Comparison of ENCODE assay signal across 9 mouse cellular contexts in genomic region chr8:117600839-117601238, GRCm38 (mm10).
DNase-seq lines count a peak whose midpoint lies in the region; ATAC-seq and TF ChIP-seq lines count a peak whose summit lies in the region.
"Had no signal": no experiment of that assay in that cellular context is flagged by ENCODE, and none has a peak within 500 bp of the region (broad histone marks: within the 10 kb centered on the region; RNA-seq: fewer than 3 reads in every experiment).

No protein-coding gene starts in this region.

- TF ChIP-seq POLR2A in cortical plate, adult 2 months (IDR thresholded peaks at IDR 0.05; ENCODE audit: extremely low read depth, insufficient read depth, low read length), result no peak

- H3K9me3 ChIP-seq in forebrain, embryonic 14.5 days (replicated peaks; ENCODE audit: control insufficient read depth, low read length), result no peaks in the 10 kb centered on the region
- H3K9me3 ChIP-seq in forebrain, embryonic 16.5 days (ENCODE audit: control insufficient read depth, low read length), result no peaks in the 10 kb centered on the region

- H3K4me2 ChIP-seq in forebrain, embryonic 14.5 days (ENCODE audit: low read length), result no peak overlapping the region
- H3K4me2 ChIP-seq in forebrain, embryonic 16.5 days (ENCODE audit: low read length), result no peak overlapping the region

- ATAC-seq in forebrain, embryonic 14.5 days, result no peak
- ATAC-seq in forebrain, embryonic 16.5 days, result no peak
- no peak for ATAC-seq in activated CD4-positive, CD25-positive, alpha-beta regulatory T cell, adult 4 months

- no peak overlapping the region for H3K27ac ChIP-seq in forebrain, embryonic 14.5 days (ENCODE audit: low read depth, low read length)
- no peak overlapping the region for H3K27ac ChIP-seq in forebrain, embryonic 16.5 days (ENCODE audit: low read length)
- no peak overlapping the region for H3K27ac ChIP-seq in cortical plate, adult 2 months (ENCODE audit: insufficient read depth, low read length)

- no peak overlapping the region for H3K9ac ChIP-seq in forebrain, embryonic 14.5 days (ENCODE audit: low read length)
- no peak overlapping the region for H3K9ac ChIP-seq in forebrain, embryonic 16.5 days (replicated peaks; ENCODE audit: low read depth, low read length)

- H3K4me1 ChIP-seq in forebrain, embryonic 14.5 days (ENCODE audit: control insufficient read depth, insufficient read depth, low read length), result no peaks in the 10 kb centered on the region
- H3K4me1 ChIP-seq in forebrain, embryonic 16.5 days (replicated peaks; ENCODE audit: control insufficient read depth, insufficient read depth, low read length), result no peaks in the 10 kb centered on the region
- H3K4me1 ChIP-seq in cortical plate, adult 2 months (ENCODE audit: control insufficient read depth, insufficient read depth, low read length), result no peaks in the 10 kb centered on the region

- WGBS in forebrain, embryonic 14.5 days, result 76% methylated on average over 13 of the region's 13 CpGs
- WGBS in forebrain, embryonic 16.5 days, result 74% methylated on average over 13 of the region's 13 CpGs

- no peaks in the 10 kb centered on the region for H3K27me3 ChIP-seq in forebrain, embryonic 14.5 days (replicated peaks; ENCODE audit: control insufficient read depth, insufficient read depth, low read length)
- H3K27me3 ChIP-seq in forebrain, embryonic 16.5 days (replicated peaks; ENCODE audit: control insufficient read depth, insufficient read depth, low read length), result no peaks in the 10 kb centered on the region
- H3K27me3 ChIP-seq in splenic B cell, adult 2 months (ENCODE audit: control insufficient read depth, insufficient read depth, low read length, poor library complexity, severe bottlenecking), result no peaks in the 10 kb centered on the region
- H3K27me3 ChIP-seq: megakaryocyte, embryonic 14.5 days had no signal

- no peaks in the 10 kb centered on the region for H3K36me3 ChIP-seq in forebrain, embryonic 14.5 days (ENCODE audit: control insufficient read depth, insufficient read depth, low read length)
- H3K36me3 ChIP-seq in forebrain, embryonic 16.5 days (ENCODE audit: control insufficient read depth, insufficient read depth), result no peaks in the 10 kb centered on the region
- peaks cover 52% of the 10 kb centered on the region for H3K36me3 ChIP-seq in splenic B cell, adult 2 months (ENCODE audit: control insufficient read depth, insufficient read depth, low read length, poor library complexity, severe bottlenecking)

- peak; percentile 67 for TF ChIP-seq CTCF in cortical plate, adult 2 months (IDR thresholded peaks at IDR 0.05; ENCODE audit: extremely low read depth, insufficient read depth, low read length)

- peak; percentile 11 for DNase-seq in forebrain, embryonic 14.5 days (ENCODE audit: low spot score)
- peak; percentile 10 for DNase-seq in lung, postnatal 10 days
- no peak for DNase-seq in lung, postnatal 25 days (ENCODE audit: low spot score)
- DNase-seq in splenic B cell, adult 2 months (ENCODE audit: low read depth, low spot score), result peak; percentile 51
- no peak for DNase-seq in kidney, adult 18-20 months

- H3K4me3 ChIP-seq in forebrain, embryonic 14.5 days (ENCODE audit: low read depth, low read length), result no peak overlapping the region
- H3K4me3 ChIP-seq in forebrain, embryonic 16.5 days (replicated peaks; ENCODE audit: low read length), result no peak overlapping the region
- H3K4me3 ChIP-seq in cortical plate, adult 2 months (ENCODE audit: insufficient read depth, low read length), result no peak overlapping the region
- H3K4me3 ChIP-seq: megakaryocyte, embryonic 14.5 days had no signal

Comparison
In these comparisons a context has a peak if more than half of its experiments do, and no peak if none do; other contexts are left out.
1. DNase-seq: peak in forebrain, embryonic 14.5 days (single experiment), lung, postnatal 10 days (single experiment) and splenic B cell, adult 2 months (single experiment); none in lung, postnatal 25 days (single experiment) and kidney, adult 18-20 months (single experiment).